Mouse (Mus musculus): ENCODE data around the gene Tgfa. TPM values are rescaled to one million over a fixed set of nuclear protein-coding genes. Genes with fewer than 3 reads are reported as not detected.

Gene Tgfa
- total and polyA plus RNA-seq, 3 experiments, result 7.8 to 9.1 TPM; not detected in 1

- H3K36me3 ChIP-seq (ENCODE audit: control insufficient read depth in 1 of 2, insufficient read depth in 2 of 2, low read length in 2 of 2), result no peaks in the 10 kb centered on the region
- H3K79me2 ChIP-seq (ENCODE audit: control insufficient read depth, insufficient read depth, low read length, poor library complexity), result no peaks in the 10 kb centered on the region
- H3K9ac ChIP-seq (ENCODE audit: control insufficient read depth, low read depth, low read length, poor library complexity, severe bottlenecking), result no peak overlapping the region
- H3K9me3 ChIP-seq (replicated peaks; ENCODE audit: insufficient read depth, low read length), result no peaks in the 10 kb centered on the region
- H3K27me3 ChIP-seq (ENCODE audit: control insufficient read depth in 1 of 2, insufficient read depth in 2 of 2, low read length in 2 of 2), result no peaks in the 10 kb centered on the region
- no peak overlapping the region for H3K27ac ChIP-seq (ENCODE audit: control insufficient read depth, low read depth, low read length)
- no peaks in the 10 kb centered on the region for H3K4me1 ChIP-seq (ENCODE audit: control insufficient read depth in 1 of 2, insufficient read depth in 2 of 2, low read length in 2 of 2)
- DNase-seq (ENCODE audit: low read depth, low spot score), result peak; percentile 33
- TF ChIP-seq HCFC1 (IDR thresholded peaks at IDR 0.05; ENCODE audit: low read depth, low read length), result no peak
- TF ChIP-seq MXI1 (IDR thresholded peaks at IDR 0.05; ENCODE audit: low read depth, low read length), result no peak
- TF ChIP-seq USF1 (IDR thresholded peaks at IDR 0.05; ENCODE audit: low read depth, low read length), result no peak
- no peak for TF ChIP-seq RAD21 (IDR thresholded peaks at IDR 0.05; ENCODE audit: low read depth, low read length)
- TF ChIP-seq CTCF (IDR thresholded peaks at IDR 0.05 in 2 of 3, conservative IDR thresholded peaks at IDR 0.05 in 1 of 3; ENCODE audit: control insufficient read depth in 1 of 3, insufficient read depth in 1 of 3, low read depth in 2 of 3, low read length in 3 of 3, poor library complexity in 1 of 3, severe bottlenecking in 1 of 3), result peak; percentile 53 to 68 (median 61)
- TF ChIP-seq MAZ (IDR thresholded peaks at IDR 0.05; ENCODE audit: low read depth, low read length), result no peak
- TF ChIP-seq ZMIZ1 (IDR thresholded peaks at IDR 0.05; ENCODE audit: low read depth, low read length), result no peak
- TF ChIP-seq ZKSCAN1 (IDR thresholded peaks at IDR 0.05; ENCODE audit: low read depth, low read length), result no peak
- no peak for TF ChIP-seq SIN3A (IDR thresholded peaks at IDR 0.05; ENCODE audit: low read length)
- 0 out of 2 replicates have a peak, but pooled peaks have one; percentile 6 for TF ChIP-seq SMC3 (IDR thresholded peaks at IDR 0.05; ENCODE audit: low read depth, low read length)
- TF ChIP-seq TBP (IDR thresholded peaks at IDR 0.05; ENCODE audit: low read depth, low read length), result no peak
- TF ChIP-seq ETS1 (IDR thresholded peaks at IDR 0.05; ENCODE audit: low read depth, low read length), result no peak
- TF ChIP-seq NELFE (IDR thresholded peaks at IDR 0.05; ENCODE audit: low read depth, low read length), result no peak
- TF ChIP-seq ZNF384 (IDR thresholded peaks at IDR 0.05; ENCODE audit: low read depth, low read length), result no peak
- TF ChIP-seq MYC (IDR thresholded peaks at IDR 0.05; ENCODE audit: low read depth, low read length), result no peak
- TF ChIP-seq GATA1 (IDR thresholded peaks at IDR 0.05; ENCODE audit: low read depth, low read length), result no peak
- no peak for TF ChIP-seq MAFK (IDR thresholded peaks at IDR 0.05; ENCODE audit: borderline replicate concordance, low read depth, low read length)
- H3K4me3 ChIP-seq (ENCODE audit: control insufficient read depth in 1 of 2, insufficient read depth in 1 of 2, low read depth in 2 of 2, low read length in 2 of 2), result no peak overlapping the region
Observed at GRCm38 (mm10) chr6:86260322-86261050, 65.5 kb downstream of the Tgfa start.

- H3K9me3 ChIP-seq (replicated peaks; ENCODE audit: insufficient read depth, low read length), result no peaks in the 10 kb centered on the region
- H3K36me3 ChIP-seq (ENCODE audit: control insufficient read depth in 1 of 2, insufficient read depth in 2 of 2, low read length in 2 of 2), result no peaks in the 10 kb centered on the region
- no peak for DNase-seq (ENCODE audit: low read depth, low spot score)
- TF ChIP-seq MYB (IDR thresholded peaks at IDR 0.05; ENCODE audit: low read depth, low read length) (no peak), MYC (IDR thresholded peaks at IDR 0.05; ENCODE audit: low read depth, low read length) (no peak), POLR2AphosphoS2 (IDR thresholded peaks at IDR 0.05; ENCODE audit: low read length) (no peak), GATA1 (IDR thresholded peaks at IDR 0.05; ENCODE audit: low read depth, low read length) (no peak), MXI1 (IDR thresholded peaks at IDR 0.05; ENCODE audit: low read depth, low read length) (no peak), ZMIZ1 (IDR thresholded peaks at IDR 0.05; ENCODE audit: low read depth, low read length) (no peak), TCF12 (IDR thresholded peaks at IDR 0.05; ENCODE audit: low read depth, low read length) (no peak), USF2 (IDR thresholded peaks at IDR 0.05; ENCODE audit: borderline replicate concordance in 1 of 2, insufficient read depth in 1 of 2, low read depth in 1 of 2, low read length in 2 of 2) (no peak), GABPA (IDR thresholded peaks at IDR 0.05; ENCODE audit: low read depth, low read length) (no peak), JUND (IDR thresholded peaks at IDR 0.05; ENCODE audit: low read depth, low read length) (no peak)
- H3K27me3 ChIP-seq (ENCODE audit: control insufficient read depth in 1 of 2, insufficient read depth in 2 of 2, low read length in 2 of 2), result no peaks in the 10 kb centered on the region
- H3K79me2 ChIP-seq (ENCODE audit: control insufficient read depth, insufficient read depth, low read length, poor library complexity), result no peaks in the 10 kb centered on the region
- no peak overlapping the region for H3K27ac ChIP-seq (ENCODE audit: control insufficient read depth, low read depth, low read length)
- no peak overlapping the region for H3K4me3 ChIP-seq (ENCODE audit: control insufficient read depth in 1 of 2, insufficient read depth in 1 of 2, low read depth in 2 of 2, low read length in 2 of 2)
- no peak overlapping the region for H3K9ac ChIP-seq (ENCODE audit: control insufficient read depth, low read depth, low read length, poor library complexity, severe bottlenecking)
- H3K4me1 ChIP-seq (ENCODE audit: control insufficient read depth in 1 of 2, insufficient read depth in 2 of 2, low read length in 2 of 2), result no peaks in the 10 kb centered on the region
Observed at GRCm38 (mm10) chr6:86266786-86267185, 71.8 kb downstream of the Tgfa start.

Measured in MEL (cell line).